Mouse (Mus musculus): Measurements from ENCODE around the gene Fiz1. TPM values are rescaled to one million over a fixed set of nuclear protein-coding genes. Genes with fewer than 3 reads are reported as not detected.

The Fiz1 gene
- total RNA-seq (2021) = 10 to 100 TPM; 21.6 to 25.6 TPM

GRCm38 (mm10) chr7:5014251-5015117, at the start of gene Fiz1, which contains the start of gene Zfp524:
Fiz1 (minus strand) TSS chr7:5014697.
Zfp524 (plus strand) TSS chr7:5014415.
- intact Hi-C loops (cut with DNase I) = loop anchor here (2.0 to 10.0 kb wide), 3 partner anchors 46 to 1270 kb away; partner anchors contain the start of genes Ube2s and Zfp667
- DNase-seq = peak; percentile 99

- peak; percentile 74 to 83 for DNase-seq
- intact Hi-C loops (cut with DNase I) = loop anchor here (1.0 to 5.0 kb wide), 2 partner anchors 18 to 250 kb away; partner anchors contain the start of genes Epn1 and Ube2s
These were observed 48.0 kb upstream of the Fiz1 start for GRCm38 (mm10) chr7:5062360-5063001.

- intact Hi-C loops (cut with DNase I) = loop anchor here (2.0 to 5.0 kb wide), 3 partner anchors 47 to 250 kb away; partner anchors contain the start of genes Fiz1, Gm44973, Ube2s and Zfp524
- DNase-seq = peak; percentile 96
These were observed 47.4 kb upstream of the Fiz1 start, which contains the start of gene U2af2 for GRCm38 (mm10) chr7:5061774-5062359. U2af2 (plus strand) TSS chr7:5062143.

GRCm38 (mm10) chr7:5060944-5061773, 46.7 kb upstream of the Fiz1 start:
- peak; percentile 99 for DNase-seq
- intact Hi-C loops (cut with DNase I) = loop anchor here (2.0 to 5.0 kb wide), 3 partner anchors 46 to 249 kb away; partner anchors contain the start of genes Fiz1, Gm44973, Ube2s and Zfp524

GRCm38 (mm10) chr7:5060239-5060731, 45.8 kb upstream of the Fiz1 start:
- intact Hi-C loops (cut with DNase I) = loop anchor here (2.0 to 5.0 kb wide), 3 partner anchors 45 to 248 kb away; partner anchors contain the start of genes Fiz1, Gm44973, Ube2s and Zfp524
- peak; percentile 85 to 86 for DNase-seq

GRCm38 (mm10) chr7:5059421-5059820, 44.9 kb upstream of the Fiz1 start:
- intact Hi-C loops (cut with DNase I) = loop anchor here (10.0 kb wide), 1 partner anchor 375 kb away; the partner anchor contains the start of gene Hspbp1
- DNase-seq = no peak

GRCm38 (mm10) chr7:5058631-5059030, 44.1 kb upstream of the Fiz1 start:
- DNase-seq = no peak
- intact Hi-C loops (cut with DNase I) = loop anchor here (10.0 kb wide), 1 partner anchor 374 kb away; the partner anchor contains the start of gene Hspbp1

GRCm38 (mm10) chr7:5057804-5058203, 43.3 kb upstream of the Fiz1 start:
- DNase-seq = no peak
- intact Hi-C loops (cut with DNase I) = loop anchor here (10.0 kb wide), 1 partner anchor 373 kb away; the partner anchor contains the start of gene Hspbp1

GRCm38 (mm10) chr7:5057381-5057780, 42.9 kb upstream of the Fiz1 start:
- no peak for DNase-seq
- intact Hi-C loops (cut with DNase I) = loop anchor here (10.0 kb wide), 1 partner anchor 373 kb away; the partner anchor contains the start of gene Hspbp1

- DNase-seq = no peak
- intact Hi-C loops (cut with DNase I) = loop anchor here (10.0 kb wide), 1 partner anchor 372 kb away; the partner anchor contains the start of gene Hspbp1
These were observed 42.3 kb upstream of the Fiz1 start for GRCm38 (mm10) chr7:5056651-5057263.

- DNase-seq = no peak
- intact Hi-C loops (cut with DNase I) = loop anchor here (10.0 kb wide), 1 partner anchor 369 kb away; the partner anchor contains the start of gene Hspbp1
These were observed 39.1 kb upstream of the Fiz1 start for GRCm38 (mm10) chr7:5053456-5054179.

- intact Hi-C loops (cut with DNase I) = loop anchor here (10.0 kb wide), 1 partner anchor 368 kb away; the partner anchor contains the start of gene Hspbp1
- DNase-seq = no peak
These were observed 38.4 kb upstream of the Fiz1 start for GRCm38 (mm10) chr7:5052931-5053343.

GRCm38 (mm10) chr7:5052438-5052837, 37.9 kb upstream of the Fiz1 start:
- intact Hi-C loops (cut with DNase I) = loop anchor here (10.0 kb wide), 1 partner anchor 368 kb away; the partner anchor contains the start of gene Hspbp1

GRCm38 (mm10) chr7:5051193-5052192, 37.0 kb upstream of the Fiz1 start, which contains the start of gene Zfp580:
Zfp580 (plus strand) TSS chr7:5051538.
- intact Hi-C loops (cut with DNase I) = loop anchor here (2.0 to 10.0 kb wide), 2 partner anchors 55 to 367 kb away; partner anchors contain the start of genes Hspbp1 and Zfp579
- DNase-seq = peak; percentile 83 to 87

More at GRCm38 (mm10) chr7:5052438-5052837, 37.9 kb upstream of the Fiz1 start:
- no peak for DNase-seq

GRCm38 (mm10) chr7:5047313-5047712, 32.8 kb upstream of the Fiz1 start:
- DNase-seq = peak; percentile 53 to 68
- intact Hi-C loops (cut with DNase I) = loop anchor here (1.0 kb wide), 1 partner anchor 104 kb away; no protein-coding TSS in a partner anchor

GRCm38 (mm10) chr7:5046112-5046511, 31.6 kb upstream of the Fiz1 start:
- intact Hi-C loops (cut with DNase I) = no loop called here
- DNase-seq = no peak

All from heart, postnatal 10 days (tissue).